Mouse (Mus musculus): Measurements from ENCODE around the gene Prex1.

The Prex1 gene

DNA sequence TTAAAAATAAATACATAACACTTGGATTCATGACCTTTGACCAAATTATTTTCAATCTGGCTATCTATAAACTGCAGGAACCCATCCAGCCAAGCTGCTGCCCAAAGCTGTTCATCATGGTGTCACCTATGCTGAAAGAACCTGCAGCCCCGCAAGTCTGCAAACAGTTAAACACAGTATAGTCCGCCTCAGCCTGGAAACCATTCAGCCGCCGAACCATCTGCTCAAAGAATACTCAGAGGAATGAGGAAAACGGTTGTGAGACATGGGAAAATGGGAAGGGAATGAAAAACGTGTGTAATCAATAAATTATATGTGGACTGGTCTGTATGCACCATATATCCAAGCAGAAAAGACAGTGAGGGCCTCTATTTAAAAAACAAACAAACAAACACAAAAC lies 13.3 kb upstream of the Prex1 start:
- DNase-seq (ENCODE audit: low spot score): no peak

DNA sequence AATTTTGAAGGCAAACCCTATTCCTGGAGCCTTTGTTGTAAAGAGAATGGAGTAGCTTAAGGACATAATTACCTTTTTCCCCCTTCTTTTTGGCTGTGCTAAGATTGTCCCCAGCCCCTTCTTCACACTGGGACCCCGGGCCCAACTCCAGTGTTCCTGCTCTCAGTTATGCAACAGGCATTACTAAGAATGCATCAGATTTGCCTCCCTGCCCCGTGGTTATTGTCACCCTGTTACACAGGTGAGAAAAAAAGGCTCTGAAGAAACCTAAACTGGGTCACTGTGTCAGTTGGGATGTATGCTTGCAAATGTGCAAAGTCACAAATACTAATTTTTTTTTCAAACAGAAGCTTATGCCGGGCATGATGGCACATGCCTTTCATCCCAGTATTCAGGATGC lies 6.8 kb upstream of the Prex1 start:
- no peak for DNase-seq (ENCODE audit: low spot score)

DNA sequence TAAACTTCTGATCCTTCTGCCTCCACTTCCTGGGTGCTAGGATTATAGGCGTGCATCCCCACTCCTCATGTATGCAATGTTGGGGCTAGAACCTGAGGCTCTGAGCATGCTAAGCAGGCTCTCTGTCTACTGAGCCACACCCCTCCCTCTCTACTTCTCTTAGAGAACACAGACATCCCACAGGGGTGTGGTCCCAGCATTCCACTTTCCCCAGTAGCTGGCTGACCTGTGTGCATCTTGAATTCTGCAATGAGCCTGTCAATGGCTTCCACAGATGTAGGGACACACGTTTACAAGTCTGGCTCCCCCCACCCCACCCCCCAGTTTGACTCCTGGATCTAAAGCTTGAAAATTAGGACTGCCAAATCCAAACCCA lies 6.3 kb upstream of the Prex1 start:
- no peak for DNase-seq (ENCODE audit: low spot score)

- DNase-seq (ENCODE audit: low spot score): no peak
Measured at GRCm38 (mm10) chr2:166719301-166719929, 5.8 kb upstream of the Prex1 start.

DNA sequence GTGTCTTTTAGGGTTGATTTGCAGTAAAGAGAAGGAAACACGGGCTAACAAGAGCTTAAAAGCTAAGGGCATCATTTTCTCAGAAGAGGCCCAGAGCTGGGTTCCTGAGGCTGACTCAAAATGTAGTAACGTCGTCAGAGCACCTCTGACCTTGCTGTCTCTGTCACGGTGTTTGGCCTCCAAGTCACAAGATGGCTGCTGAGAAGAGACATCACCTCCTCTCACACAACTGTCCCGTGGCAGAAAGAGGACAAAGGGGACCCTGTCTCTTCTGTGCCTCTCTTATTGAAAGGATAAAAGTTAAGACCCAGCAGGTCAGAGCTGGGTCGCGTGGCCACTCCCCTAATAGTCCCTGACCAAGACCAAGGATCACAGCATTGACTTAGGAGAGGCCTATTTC lies 2.4 kb upstream of the Prex1 start:
- DNase-seq (ENCODE audit: low spot score): no peak

DNA sequence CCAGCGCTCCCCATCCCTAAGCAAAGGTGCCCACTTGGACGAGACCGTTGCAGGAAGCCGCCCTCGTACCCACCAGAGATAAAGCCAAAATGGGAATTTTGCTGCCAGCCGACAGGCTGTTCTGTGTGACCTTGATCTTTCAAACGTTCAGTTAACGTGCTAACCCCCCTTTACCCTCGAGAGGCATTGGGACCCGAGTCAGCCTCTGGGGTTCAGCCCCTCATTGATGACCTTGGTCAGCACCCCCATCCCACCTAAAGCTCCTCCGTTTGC lies 731 bp upstream of the Prex1 start:
- no peak for DNase-seq (ENCODE audit: low spot score)

- DNase-seq (ENCODE audit: low spot score): peak; percentile 58
Measured at GRCm38 (mm10) chr2:166712801-166713689, 587 bp downstream of the Prex1 start.

DNA sequence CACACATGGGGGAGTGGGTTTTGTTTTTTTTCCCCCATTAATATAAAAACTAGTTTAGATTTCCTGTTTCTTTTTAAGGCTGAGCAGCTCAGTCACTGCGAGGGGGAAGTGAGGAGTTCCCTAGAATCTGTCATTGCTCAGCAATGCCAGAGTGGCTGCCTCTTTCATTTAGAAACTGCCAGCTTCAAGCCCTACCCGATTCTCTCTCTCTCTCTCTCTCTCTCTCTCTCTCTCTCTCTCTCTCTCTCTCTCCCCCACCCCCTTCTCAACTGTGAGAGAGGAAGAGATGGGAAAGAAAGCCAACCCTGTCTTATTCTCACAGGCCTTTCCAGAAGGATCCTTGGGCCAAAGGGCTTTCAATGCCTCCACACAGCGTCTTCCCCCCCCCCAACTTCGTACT lies 1.3 kb downstream of the Prex1 start:
- DNase-seq (ENCODE audit: low spot score): no peak

- no peak for DNase-seq (ENCODE audit: low spot score)
Measured at GRCm38 (mm10) chr2:166711681-166712132, 1.9 kb downstream of the Prex1 start.

DNA sequence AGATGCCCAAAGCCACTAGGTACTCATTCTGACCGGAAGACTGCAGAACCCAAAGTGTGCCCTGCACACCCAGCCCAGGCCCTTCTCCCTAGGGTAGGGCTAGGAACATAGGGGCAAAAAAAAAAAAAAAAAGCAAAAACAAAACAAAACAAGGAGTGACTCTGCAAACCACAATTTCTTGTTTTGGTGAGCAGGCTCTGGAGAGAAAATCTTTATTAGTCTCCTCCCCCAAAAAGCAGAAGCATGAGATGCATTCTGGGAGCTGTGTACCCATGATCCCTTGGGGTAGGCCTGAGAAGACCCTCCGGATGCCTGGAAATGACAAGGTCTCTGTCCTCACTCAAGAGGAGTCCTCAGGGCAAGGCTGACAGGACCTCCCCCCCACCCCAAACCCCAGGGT lies 3.7 kb downstream of the Prex1 start:
- DNase-seq (ENCODE audit: low spot score): no peak

DNA sequence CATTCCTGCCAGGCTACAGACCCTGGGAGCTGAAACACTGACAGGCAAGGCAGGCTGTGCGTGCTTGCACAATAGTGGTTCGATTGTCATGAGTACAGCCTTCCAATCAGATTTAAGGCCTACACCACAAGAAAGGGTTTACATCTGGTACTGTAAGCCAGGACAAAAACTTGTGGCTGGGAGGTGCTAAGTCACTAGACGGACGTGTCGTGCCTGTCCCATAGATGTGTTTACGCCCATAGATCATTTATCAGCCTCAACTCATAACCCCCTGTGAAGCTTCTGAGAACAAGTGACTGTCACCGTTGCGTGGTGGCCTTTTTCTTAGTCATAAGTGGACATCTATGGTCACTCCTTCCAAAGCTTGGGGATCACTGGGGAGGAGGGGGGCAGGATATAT lies 5.3 kb downstream of the Prex1 start:
- no peak for DNase-seq (ENCODE audit: low spot score)

- no peak for DNase-seq (ENCODE audit: low spot score)
Measured at GRCm38 (mm10) chr2:166706526-166706925, 7.1 kb downstream of the Prex1 start.

DNA sequence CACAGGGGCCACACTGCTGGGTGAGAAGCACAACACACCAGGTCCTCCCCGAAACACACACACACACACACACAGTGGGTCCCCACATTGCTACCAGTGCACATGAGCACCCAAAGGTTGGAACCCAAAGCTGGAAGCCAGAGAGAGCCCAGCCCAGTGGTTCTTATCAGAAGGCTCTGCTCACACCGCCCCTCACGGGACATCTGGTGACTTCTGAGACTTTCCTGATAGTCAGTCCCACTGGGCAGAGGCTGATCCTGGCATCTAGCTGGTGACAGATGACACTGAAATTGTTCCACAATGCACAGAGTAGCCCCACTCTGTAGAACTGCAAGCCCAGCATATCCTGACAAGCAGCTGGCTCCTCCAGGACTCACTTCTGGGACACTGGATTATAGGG lies 10.1 kb downstream of the Prex1 start:
- no peak for DNase-seq (ENCODE audit: low spot score)

GRCm38 (mm10) chr2:166702113-166702445 lies 11.6 kb downstream of the Prex1 start:
- DNase-seq (ENCODE audit: low spot score): no peak

DNA sequence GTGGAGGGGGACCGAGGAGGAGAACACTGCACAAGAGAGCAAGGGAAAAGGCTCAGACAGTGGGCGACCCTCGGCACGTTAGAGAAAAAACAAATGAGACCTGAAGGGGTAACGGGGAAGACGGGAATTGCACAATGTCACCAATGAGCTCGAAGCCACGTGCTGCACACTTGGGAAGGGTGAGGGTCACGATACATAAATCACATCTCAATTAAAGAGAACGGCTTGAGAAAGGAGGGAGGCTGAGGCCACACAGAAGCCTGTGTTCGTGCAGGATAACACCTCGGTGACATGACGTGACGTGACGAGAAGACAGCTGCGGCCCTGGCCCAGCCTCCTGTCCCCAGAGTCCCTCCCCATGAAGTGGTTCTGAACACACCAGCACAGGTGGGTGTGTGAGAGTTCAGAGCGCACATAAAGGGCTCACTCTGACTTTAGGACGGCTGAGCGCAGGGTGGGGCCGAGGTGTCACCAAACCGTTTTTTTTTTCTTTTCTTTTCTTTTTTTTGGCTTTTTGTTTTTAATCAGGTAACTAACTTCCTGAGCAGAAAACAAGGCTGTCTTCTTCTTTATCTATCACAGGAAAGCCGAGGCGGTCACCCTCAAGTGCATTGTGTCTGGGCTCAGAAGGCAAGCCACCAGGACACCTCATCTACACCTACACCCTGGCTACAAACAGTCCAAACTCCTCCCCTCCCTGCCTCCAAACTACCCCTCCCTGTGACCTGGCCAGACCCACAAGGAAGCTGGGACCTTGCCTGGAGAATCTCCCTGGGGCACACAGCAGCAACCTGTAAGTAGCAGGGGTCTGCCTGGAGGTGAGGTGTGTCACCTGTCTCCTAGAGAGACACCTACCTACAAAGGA lies 12.2 kb downstream of the Prex1 start:
- DNase-seq (ENCODE audit: low spot score): no peak

DNA sequence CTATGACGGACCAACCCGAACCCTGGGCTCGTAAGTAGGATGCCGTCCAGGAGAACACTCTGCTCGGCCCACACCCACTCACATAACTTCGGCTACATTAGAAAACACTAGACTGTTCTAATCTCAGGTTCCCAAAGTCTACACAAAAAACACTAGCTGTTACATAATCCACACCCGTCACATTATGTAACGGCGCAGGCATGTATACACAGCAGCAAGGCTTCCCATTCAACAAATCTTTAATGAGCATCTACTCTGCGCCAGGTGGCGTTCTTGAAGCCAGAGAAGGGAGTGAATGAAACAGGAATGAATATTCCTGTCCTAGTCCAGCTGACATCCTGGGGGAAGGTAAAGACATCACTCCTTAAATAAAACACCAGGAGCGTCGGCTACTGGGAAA lies 12.9 kb downstream of the Prex1 start:
- DNase-seq (ENCODE audit: low spot score): no peak

- no peak for DNase-seq (ENCODE audit: low spot score)
Measured at GRCm38 (mm10) chr2:166700116-166700515, 13.5 kb downstream of the Prex1 start.

DNA sequence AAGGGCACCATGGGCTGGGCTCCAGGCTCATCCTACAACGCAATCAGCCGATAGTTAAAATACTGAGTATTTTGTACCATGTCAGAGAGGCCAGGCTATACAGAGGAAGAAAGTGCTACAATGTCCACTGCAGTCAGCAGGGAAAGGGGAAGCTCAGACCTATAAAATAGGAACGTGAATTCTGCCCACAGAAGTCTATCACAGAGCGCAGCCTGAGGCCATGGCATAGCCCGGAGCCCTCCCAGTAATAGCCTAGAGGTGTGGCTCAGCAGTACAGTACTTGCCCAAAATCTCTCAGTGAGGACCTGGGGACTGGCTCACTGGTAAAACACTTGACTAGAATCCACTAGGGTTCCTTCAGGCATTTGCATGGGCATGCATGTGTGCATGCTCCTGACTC lies 14.1 kb downstream of the Prex1 start:
- DNase-seq (ENCODE audit: low spot score): no peak

GRCm38 (mm10) chr2:166694616-166695015 lies 19.0 kb downstream of the Prex1 start:
- DNase-seq (ENCODE audit: low spot score): no peak

DNA sequence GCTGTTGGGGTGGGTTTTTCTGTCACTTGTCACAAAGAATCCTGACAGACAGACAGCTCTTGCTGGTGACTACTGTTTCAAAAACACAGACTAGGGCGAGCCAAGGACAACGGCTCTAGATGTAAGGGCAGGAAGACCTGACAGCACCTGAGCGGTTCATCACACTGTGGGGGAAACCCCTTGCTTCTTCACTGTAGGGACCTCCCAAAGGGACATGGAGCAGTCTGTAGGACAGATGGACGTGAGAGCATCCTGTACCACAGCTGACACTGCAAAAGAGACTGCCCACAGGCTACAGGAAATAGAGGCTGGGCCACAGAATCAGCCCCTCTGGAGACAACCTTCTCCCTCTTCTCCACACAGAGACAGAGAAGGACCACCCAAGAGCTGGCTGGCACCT lies 20.2 kb downstream of the Prex1 start:
- DNase-seq (ENCODE audit: low spot score): no peak

- peak; percentile 64 for DNase-seq (ENCODE audit: low spot score)
Measured at GRCm38 (mm10) chr2:166691602-166692509, 21.8 kb downstream of the Prex1 start.

GRCm38 (mm10) chr2:166686917-166687316 lies 26.7 kb downstream of the Prex1 start:
- no peak for DNase-seq (ENCODE audit: low spot score)

Measured in left cerebral cortex, adult 11 months (tissue).